Mouse (Mus musculus) E14TG2a.4 (cell line): ENCODE measurements at regions not wholly inside any gene's neighbourhood (a gene's known extent, or its start where the extent isn't known, plus 50 kb on each side); places are given as distances from the start of the nearest gene placed in this dataset.

Experiments used
- H3K27me3 ChIP-seq: 2 replicates; pipeline ENCODE4 v1.6.1; 2014; ENCODE audit warnings: low read length, control low read depth; ENCODE audit not compliant: insufficient read depth
- H3K36me3 ChIP-seq: 2 replicates; pipeline ENCODE4 v1.6.1; 2014; ENCODE audit warnings: low read length, control low read depth; ENCODE audit not compliant: insufficient read depth
- H3K4me1 ChIP-seq: replicated peaks from 2 replicates; pipeline ENCODE4 v1.6.1; 2014; ENCODE audit warnings: low read depth, low read length, control low read depth
- H3K4me3 ChIP-seq: replicated peaks from 2 replicates; pipeline ENCODE4 v1.5.1; 2014; ENCODE audit warnings: mild to moderate bottlenecking, low read length
- H3K9me3 ChIP-seq: 2 replicates; pipeline ENCODE4 v1.6.1; 2014; ENCODE audit warnings: low read length, control low read depth
- CTCF ChIP-seq: conservative IDR thresholded peaks from 2 replicates; pipeline ENCODE4 v1.5.1; 2014; ENCODE audit warnings: low read length
- NANOG ChIP-seq: IDR thresholded peaks from 2 replicates; pipeline ENCODE4 v1.6.1; 2014; ENCODE audit warnings: borderline replicate concordance, low read length, mixed read lengths
- POU5F1 ChIP-seq: IDR thresholded peaks from 2 replicates; pipeline ENCODE4 v1.6.1; 2014; ENCODE audit warnings: low read length, borderline replicate concordance

- Histone ChIP-seq H3K4me3 (no peak overlapping the region), H3K4me1 (no peaks in the 10 kb centered on the region)
- TF ChIP-seq CTCF (no peak), NANOG (no peak), POU5F1 (no peak)
Measured at GRCm38 (mm10) chr1:41933777-41934176, 761.8 kb upstream of the Pou3f3 start.

DNA sequence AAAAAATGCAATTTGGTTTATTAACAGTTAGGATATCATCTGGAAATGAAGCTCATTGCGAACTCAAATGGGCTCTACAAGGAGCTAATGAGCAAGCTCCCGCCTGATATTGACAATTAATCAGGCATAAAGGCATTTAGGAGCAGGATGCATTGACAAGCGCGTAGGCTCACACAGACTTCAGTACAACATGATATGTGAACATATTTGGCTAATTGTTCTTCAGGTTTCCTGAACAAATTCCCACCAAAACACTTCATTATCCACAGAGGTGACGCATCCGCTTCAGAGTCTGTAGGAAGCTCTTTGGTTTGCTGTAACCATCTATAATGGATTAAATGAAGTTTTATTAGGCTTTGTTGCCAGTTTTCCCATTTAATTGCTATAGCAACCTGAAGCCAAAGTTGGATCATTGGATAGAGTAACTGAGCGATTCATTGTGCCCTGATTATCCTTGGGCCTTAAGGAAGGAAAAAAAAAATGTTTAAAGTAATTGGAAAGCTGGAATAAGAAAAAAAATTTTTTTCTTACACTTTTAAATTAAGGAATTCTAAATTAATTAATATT, 759.6 kb upstream of the Pou3f3 start:
- no peaks in the 10 kb centered on the region for H3K9me3 ChIP-seq
- H3K27me3 ChIP-seq, result no peaks in the 10 kb centered on the region
- H3K36me3 ChIP-seq, result no peaks in the 10 kb centered on the region
- no peaks in the 10 kb centered on the region for H3K4me1 ChIP-seq
- TF ChIP-seq CTCF, result no peak
- TF ChIP-seq POU5F1, result no peak
- TF ChIP-seq NANOG, result no peak
- H3K4me3 ChIP-seq, result no peak overlapping the region

More at GRCm38 (mm10) chr1:41933777-41934176, 761.8 kb upstream of the Pou3f3 start:
- no peaks in the 10 kb centered on the region for H3K36me3 ChIP-seq
- no peaks in the 10 kb centered on the region for H3K27me3 ChIP-seq
- H3K9me3 ChIP-seq, result no peaks in the 10 kb centered on the region

- Histone ChIP-seq H3K9me3 (no peaks in the 10 kb centered on the region), H3K36me3 (no peaks in the 10 kb centered on the region), H3K4me3 (no peak overlapping the region), H3K27me3 (no peaks in the 10 kb centered on the region), H3K4me1 (no peaks in the 10 kb centered on the region)
- TF ChIP-seq NANOG, result no peak
- no peak for TF ChIP-seq POU5F1
- no peak for TF ChIP-seq CTCF
Measured at GRCm38 (mm10) chr1:41960982-41961381, 734.6 kb upstream of the Pou3f3 start.

DNA sequence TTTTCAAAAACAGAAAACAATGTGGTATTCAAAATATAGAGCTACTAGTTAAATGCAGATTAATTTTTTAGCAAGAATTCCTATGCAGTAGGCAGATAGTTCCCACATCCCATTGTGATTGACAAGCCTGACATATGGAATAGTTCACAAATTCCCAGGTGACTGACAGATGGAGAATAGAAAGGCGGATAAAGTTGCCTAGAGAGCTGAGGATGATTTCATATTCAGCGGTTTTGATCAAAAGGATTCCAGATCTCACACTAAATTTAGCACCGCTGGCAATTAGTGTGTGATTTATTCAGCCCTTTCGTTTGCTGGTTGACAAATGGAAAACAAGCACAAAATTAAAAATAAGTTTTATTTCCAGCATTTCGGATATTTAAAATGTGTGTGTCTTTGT, 714.0 kb upstream of the Pou3f3 start:
- Histone ChIP-seq H3K27me3 (no peaks in the 10 kb centered on the region), H3K36me3 (no peaks in the 10 kb centered on the region), H3K4me1 (no peaks in the 10 kb centered on the region), H3K4me3 (no peak overlapping the region), H3K9me3 (no peaks in the 10 kb centered on the region)
- TF ChIP-seq NANOG (no peak), POU5F1 (no peak), CTCF (no peak)

DNA sequence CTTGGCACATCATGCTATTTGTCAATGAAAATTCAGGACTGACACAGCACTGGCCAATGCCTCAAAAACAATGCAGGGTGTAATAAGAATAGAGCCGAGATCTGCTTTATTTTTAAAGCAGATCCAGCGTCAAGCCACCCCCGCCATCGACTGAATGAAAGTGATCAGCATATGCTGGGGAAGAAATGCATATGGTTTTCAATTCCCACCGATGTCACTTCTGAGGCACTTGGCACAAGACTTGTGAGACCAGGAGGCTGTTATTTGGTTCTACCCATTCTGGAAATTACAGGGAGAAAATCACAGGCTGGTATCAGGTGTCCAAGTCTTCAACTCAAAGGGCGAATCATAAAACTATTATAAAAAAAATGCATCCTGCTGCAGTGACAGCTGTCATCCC, 689.3 kb upstream of the Pou3f3 start:
- H3K4me3 ChIP-seq, result no peak overlapping the region
- TF ChIP-seq NANOG (no peak), CTCF (no peak), POU5F1 (no peak)

GRCm38 (mm10) chr1:42008046-42008445, 687.5 kb upstream of the Pou3f3 start:
- H3K9me3 ChIP-seq, result no peaks in the 10 kb centered on the region
- H3K36me3 ChIP-seq, result no peaks in the 10 kb centered on the region
- no peaks in the 10 kb centered on the region for H3K27me3 ChIP-seq
- H3K4me1 ChIP-seq, result peaks cover 5% of the 10 kb centered on the region; the same call in 1 of the 2 replicates
- H3K4me3 ChIP-seq, result no peak overlapping the region
- no peak for TF ChIP-seq NANOG
- TF ChIP-seq POU5F1, result no peak
- TF ChIP-seq CTCF, result no peak

More for the DNA sequence above, 689.3 kb upstream of the Pou3f3 start:
- H3K4me1 ChIP-seq, result no peaks in the 10 kb centered on the region
- H3K9me3 ChIP-seq, result no peaks in the 10 kb centered on the region
- H3K27me3 ChIP-seq, result no peaks in the 10 kb centered on the region
- H3K36me3 ChIP-seq, result no peaks in the 10 kb centered on the region

DNA sequence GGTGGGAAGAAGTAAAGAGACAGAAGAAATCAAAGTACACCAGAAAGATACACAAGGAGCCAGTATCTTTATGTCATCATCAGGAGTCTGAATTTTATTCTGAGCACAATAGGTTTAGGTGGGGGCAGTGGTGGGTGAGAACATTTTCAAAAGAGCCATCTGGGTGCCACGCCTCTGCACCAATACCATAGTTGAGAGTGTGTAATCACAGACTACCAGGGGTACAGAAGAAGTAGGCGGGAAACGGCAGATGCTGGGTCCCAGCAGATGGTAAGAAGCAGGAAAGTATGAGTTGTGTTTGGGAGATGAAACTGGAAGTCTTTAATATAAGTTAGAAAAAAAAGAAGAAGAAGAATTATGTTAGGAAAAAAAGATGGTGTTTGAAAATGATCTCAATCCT, 682.7 kb upstream of the Pou3f3 start:
- Histone ChIP-seq H3K36me3 (no peaks in the 10 kb centered on the region), H3K27me3 (no peaks in the 10 kb centered on the region), H3K4me3 (no peak overlapping the region), H3K9me3 (no peaks in the 10 kb centered on the region), H3K4me1 (peaks cover 5% of the 10 kb centered on the region; the same call in 1 of the 2 replicates)
- TF ChIP-seq NANOG (no peak), POU5F1 (no peak), CTCF (no peak)

DNA sequence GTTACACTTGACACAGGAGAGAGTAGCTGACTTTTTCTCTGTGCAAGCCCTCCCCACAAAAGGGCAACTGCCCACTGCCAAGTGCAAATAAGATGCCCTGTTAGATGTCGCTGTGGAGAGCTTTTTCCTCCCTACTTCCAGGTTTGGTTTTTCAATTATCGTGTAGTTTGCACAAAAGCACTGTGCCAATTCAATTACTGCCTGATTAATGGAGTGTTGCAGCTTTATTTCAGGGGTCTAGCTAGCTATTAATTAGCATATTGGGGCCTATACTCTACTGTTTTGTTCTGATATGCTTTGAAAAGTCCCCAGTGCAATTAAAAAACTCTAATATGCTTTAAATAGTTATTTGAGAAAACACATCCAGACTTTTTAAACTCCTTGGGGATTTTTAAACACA, 676.6 kb upstream of the Pou3f3 start:
- no peaks in the 10 kb centered on the region for H3K9me3 ChIP-seq
- no peak overlapping the region for H3K4me3 ChIP-seq
- H3K27me3 ChIP-seq, result no peaks in the 10 kb centered on the region
- H3K36me3 ChIP-seq, result no peaks in the 10 kb centered on the region
- no peak for TF ChIP-seq CTCF
- TF ChIP-seq POU5F1, result no peak
- TF ChIP-seq NANOG, result no peak
- H3K4me1 ChIP-seq, result no peaks in the 10 kb centered on the region

DNA sequence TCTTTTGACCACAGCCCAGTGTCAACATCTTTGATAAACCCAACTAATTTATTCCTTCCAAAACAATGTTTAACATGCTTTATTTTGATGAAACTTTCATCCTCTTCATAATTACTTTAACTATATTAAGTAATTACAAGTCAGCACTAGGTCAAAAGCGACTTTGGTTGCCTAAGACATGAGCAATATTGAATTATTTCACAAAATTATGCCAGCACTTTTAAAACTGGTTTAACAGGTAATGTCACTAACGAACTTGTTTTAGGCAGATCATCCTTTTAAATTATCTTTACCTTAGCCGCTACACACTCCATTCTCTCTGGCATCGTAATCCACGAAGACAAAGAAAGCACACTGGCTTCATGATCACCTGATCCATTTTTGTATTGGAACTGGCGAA, 669.8 kb upstream of the Pou3f3 start:
- no peak overlapping the region for H3K4me3 ChIP-seq
- no peaks in the 10 kb centered on the region for H3K4me1 ChIP-seq
- no peaks in the 10 kb centered on the region for H3K27me3 ChIP-seq
- TF ChIP-seq CTCF (no peak), POU5F1 (no peak), NANOG (no peak)
- no peaks in the 10 kb centered on the region for H3K9me3 ChIP-seq
- no peaks in the 10 kb centered on the region for H3K36me3 ChIP-seq
